Mouse (Mus musculus): Measurements from ENCODE around the gene Usp39. TPM values are rescaled to one million over a fixed set of nuclear protein-coding genes. Genes with fewer than 3 reads are reported as not detected.

Gene Usp39
- polyA plus RNA-seq, 3 experiments from 2014 or later, result 16.5 to 26.1 (median 20.8) TPM

- ATAC-seq, result no peak
Observed at GRCm38 (mm10) chr6:72371147-72371546, 26.2 kb upstream of the Usp39 start.

- ATAC-seq, result no peak
Observed at GRCm38 (mm10) chr6:72370091-72370490, 25.1 kb upstream of the Usp39 start.

GRCm38 (mm10) chr6:72369557-72369956 lies 24.6 kb upstream of the Usp39 start:
- peak; percentile 57 for ATAC-seq

GRCm38 (mm10) chr6:72367460-72367974 lies 22.5 kb upstream of the Usp39 start:
- no peak for ATAC-seq

- no peak for ATAC-seq
Observed at GRCm38 (mm10) chr6:72366844-72367443, 22.0 kb upstream of the Usp39 start, which contains the start of gene Rnf181. Gene Rnf181, minus strand, starts transcription at chr6:72366956.

- ATAC-seq, result no peak
Observed at GRCm38 (mm10) chr6:72366304-72366703, 21.3 kb upstream of the Usp39 start.

GRCm38 (mm10) chr6:72364985-72365384 lies 20.0 kb upstream of the Usp39 start:
- no peak for ATAC-seq

- ATAC-seq, result no peak
Observed at GRCm38 (mm10) chr6:72364009-72364408, 19.0 kb upstream of the Usp39 start.

GRCm38 (mm10) chr6:72362132-72363028 lies 17.4 kb upstream of the Usp39 start:
- peak; percentile 99 for ATAC-seq

GRCm38 (mm10) chr6:72361121-72361551 lies 16.2 kb upstream of the Usp39 start:
- no peak for ATAC-seq

GRCm38 (mm10) chr6:72360599-72360935 lies 15.6 kb upstream of the Usp39 start:
- ATAC-seq, result no peak

GRCm38 (mm10) chr6:72359891-72360598 lies 15.1 kb upstream of the Usp39 start:
- ATAC-seq, result no peak

GRCm38 (mm10) chr6:72359343-72359742 lies 14.4 kb upstream of the Usp39 start:
- no peak for ATAC-seq

- ATAC-seq, result no peak
Observed at GRCm38 (mm10) chr6:72358086-72358764, 13.2 kb upstream of the Usp39 start.

GRCm38 (mm10) chr6:72357164-72358079 lies 12.4 kb upstream of the Usp39 start:
- no peak for ATAC-seq

GRCm38 (mm10) chr6:72356001-72356532 lies 11.1 kb upstream of the Usp39 start:
- no peak for ATAC-seq

- peak; percentile 69 for ATAC-seq
Observed at GRCm38 (mm10) chr6:72355066-72355911, 10.3 kb upstream of the Usp39 start, which contains the start of gene Tmem150a. Gene Tmem150a, plus strand, starts transcription at chr6:72355447.

GRCm38 (mm10) chr6:72354025-72354424 lies 9.0 kb upstream of the Usp39 start:
- no peak for ATAC-seq

GRCm38 (mm10) chr6:72352636-72353405 lies 7.8 kb upstream of the Usp39 start:
- ATAC-seq, result no peak
